Mouse (Mus musculus) brain, embryonic 14.5 days (tissue): ENCODE measurements at regions not wholly inside any gene's neighbourhood (a gene's known extent, or its start where the extent isn't known, plus 50 kb on each side); places are given as distances from the start of the nearest gene placed in this dataset.

Experiments used
- CTCF ChIP-seq: fragments of 200-500 bp; IDR thresholded peaks from 2 replicates; pipeline ENCODE4 v1.5.1; 2012; ENCODE audit warnings: inconsistent platforms, mild to moderate bottlenecking, moderate library complexity, borderline replicate concordance; ENCODE audit not compliant: insufficient read depth, insufficient read length; ENCODE audit errors: extremely low read depth
- POLR2A ChIP-seq: fragments of 200-500 bp; IDR thresholded peaks from 2 replicates; pipeline ENCODE4 v1.6.1; 2012; ENCODE audit warnings: mild to moderate bottlenecking, inconsistent platforms, borderline replicate concordance; ENCODE audit not compliant: poor library complexity, insufficient read depth, insufficient read length, severe bottlenecking; ENCODE audit errors: extremely low read depth

GRCm38 (mm10) chr5:39144225-39144624, 267.6 kb upstream of the Clnk start:
- TF ChIP-seq POLR2A (no peak), CTCF (no peak)
